Mouse (Mus musculus) heart, postnatal 14 days (tissue): Measurements from ENCODE around the gene Hsp90ab1. TPM values are rescaled to one million over a fixed set of nuclear protein-coding genes. Genes with fewer than 3 reads are reported as not detected.

ENCODE experiments used
- total RNA-seq, 2 experiments: library from RNA; stranded (reverse); gene quantifications; 2 replicates each; pipeline ENCODE4 v1.2.3; 2021

Gene Hsp90ab1
- total RNA-seq, 2 experiments from 2014 or later = 897 to 986 TPM

Other genes starting within 250 kb of the Hsp90ab1 start
- gene Cdc5l, start 139.5 kb downstream of the Hsp90ab1 start, total RNA-seq = 10 to 100 TPM; 38.0 to 43.4 TPM
- gene Spats1, start 97.9 kb downstream of the Hsp90ab1 start, total RNA-seq = under 1 TPM; 0.39 to 0.50 TPM
- gene Aars2, start 66.4 kb downstream of the Hsp90ab1 start, total RNA-seq = 10 to 100 TPM; 19.0 to 19.1 TPM
- gene Tcte1, start 49.8 kb downstream of the Hsp90ab1 start, total RNA-seq = under 1 TPM in 1 of 2 experiments, not detected in 1; 0.12 TPM
- under 1 TPM; 0.07 to 0.49 TPM for gene Tmem151b, start 23.6 kb downstream of the Hsp90ab1 start, total RNA-seq
- gene Nfkbie, start 17.6 kb downstream of the Hsp90ab1 start, total RNA-seq = 1 to 10 TPM; 1.5 to 2.1 TPM
- 10 to 100 TPM; 28.8 to 29.9 TPM for gene Slc35b2, start 9.4 kb downstream of the Hsp90ab1 start, total RNA-seq
- gene Slc29a1, start 26.3 kb upstream of the Hsp90ab1 start, total RNA-seq = 10 to 100 TPM; 75.0 to 80.7 TPM
- gene Mymx, start 28.8 kb upstream of the Hsp90ab1 start, total RNA-seq = not detected
- gene Capn11, start 86.1 kb upstream of the Hsp90ab1 start, total RNA-seq = under 1 TPM; 0.81 to 0.98 TPM
- 100 to 1,000 TPM; 116 to 123 TPM for gene Mrpl14, start 113.1 kb upstream of the Hsp90ab1 start, total RNA-seq
- 10 to 100 TPM; 78.4 to 81.2 TPM for gene Tmem63b, start 113.6 kb upstream of the Hsp90ab1 start, total RNA-seq
- gene 1600014C23Rik, start 160.6 kb upstream of the Hsp90ab1 start, total RNA-seq = under 1 TPM in 1 of 2 experiments, not detected in 1; 0.60 TPM